Mouse (Mus musculus) midbrain, embryonic 13.5 days (tissue): Measurements from ENCODE around the gene Magi2. TPM values are rescaled to one million over a fixed set of nuclear protein-coding genes. Genes with fewer than 3 reads are reported as not detected.

Source experiments
- ATAC-seq: fragments of 200-750 bp; cut with Nextera tagmentation; 2 replicates; pipeline ENCODE4 v1.8.0; 2017; ENCODE audit warnings: mild to moderate bottlenecking, moderate TSS enrichment, moderate library complexity
- H3K27ac ChIP-seq: fragments of 300-500 bp; sonication (generic); 2 replicates; pipeline ENCODE4 v1.5.1; 2015; ENCODE audit warnings: inconsistent platforms, mild to moderate bottlenecking, moderate library complexity
- H3K27me3 ChIP-seq: fragments of 300-500 bp; sonication (generic); 2 replicates; pipeline ENCODE4 v1.6.1; 2015; ENCODE audit warnings: mild to moderate bottlenecking, inconsistent platforms
- H3K36me3 ChIP-seq: fragments of 300-500 bp; sonication (generic); 2 replicates; pipeline ENCODE4 v1.6.1; 2015; ENCODE audit warnings: mild to moderate bottlenecking, inconsistent platforms
- H3K4me1 ChIP-seq: fragments of 300-500 bp; sonication (generic); replicated peaks from 2 replicates; pipeline ENCODE4 v1.6.1; 2015; ENCODE audit warnings: inconsistent platforms
- H3K4me2 ChIP-seq: fragments of 300-500 bp; sonication (generic); replicated peaks from 2 replicates; pipeline ENCODE4 v1.6.1; 2015; ENCODE audit warnings: moderate library complexity, mild to moderate bottlenecking, inconsistent platforms
- H3K4me3 ChIP-seq: fragments of 300-500 bp; sonication (generic); replicated peaks from 2 replicates; pipeline ENCODE4 v1.5.1; 2015; ENCODE audit warnings: mild to moderate bottlenecking, inconsistent platforms
- H3K9ac ChIP-seq: fragments of 300-500 bp; sonication (generic); replicated peaks from 2 replicates; pipeline ENCODE4 v1.6.1; 2015; ENCODE audit warnings: mild to moderate bottlenecking, inconsistent platforms
- H3K9me3 ChIP-seq: fragments of 300-500 bp; sonication (generic); 2 replicates; pipeline ENCODE4 v1.6.1; 2016; ENCODE audit warnings: mild to moderate bottlenecking, inconsistent platforms
- WGBS: fragments of 180-500 bp; shearing (Covaris S2); methylation state at CpG from one replicate; pipeline ENCODE4 v1.1.7; 2015; 5-methylcytosine and 5-hydroxymethylcytosine counted together
- polyA plus RNA-seq: library from polyadenylated mRNA; unstranded; fragments of >200 nt; fragmentation: Nextera tagmentation; extraction: Ambion mirVana; gene quantifications from 2 replicates; pipeline ENCODE4 v1.2.1, GENCODE M21; 2015

Magi2 gene
- polyA plus RNA-seq, 1 experiment from 2014 or later = 28.0 TPM

- Histone ChIP-seq H3K4me3 (no peak overlapping the region), H3K27ac (no peak overlapping the region), H3K4me2 (no peak overlapping the region), H3K36me3 (no peaks in the 10 kb centered on the region), H3K9ac (no peak overlapping the region), H3K4me1 (peaks cover 9% of the 10 kb centered on the region; the same call in 1 of the 2 replicates), H3K9me3 (no peaks in the 10 kb centered on the region), H3K27me3 (no peaks in the 10 kb centered on the region)
- ATAC-seq = no peak
- 67% methylated on average over 3 of the region's 3 CpGs for WGBS
These were observed 877.7 kb downstream of the Magi2 start for GRCm38 (mm10) chr5:20104496-20104895.

- Histone ChIP-seq H3K27ac (no peak overlapping the region), H3K4me1 (0 out of 2 replicates have a peak, but pooled peaks cover 6% of the 10 kb centered on the region)
- no peak for ATAC-seq
These were observed 882.7 kb downstream of the Magi2 start for GRCm38 (mm10) chr5:20109496-20109895.

DNA sequence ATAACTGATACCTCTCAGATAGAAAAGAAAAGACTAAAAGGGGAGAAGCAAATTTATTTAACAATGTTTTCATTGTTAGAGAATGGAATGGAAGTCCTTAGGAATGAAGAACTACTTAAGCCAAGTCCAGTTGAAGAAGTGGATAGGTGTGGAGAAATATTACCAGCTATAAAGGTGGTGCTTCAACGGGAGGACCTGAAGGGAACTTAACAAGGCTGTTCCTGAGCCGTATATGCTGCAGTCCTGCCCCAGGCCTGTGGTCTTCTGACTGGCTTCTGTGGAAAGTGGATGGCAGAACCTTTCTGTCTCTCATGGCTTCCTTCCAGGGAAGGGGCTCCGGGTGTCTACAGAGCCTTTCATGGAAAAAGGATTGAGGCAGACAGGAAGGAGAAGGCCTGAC, 890.3 kb downstream of the Magi2 start:
- Histone ChIP-seq H3K27me3 (no peaks in the 10 kb centered on the region), H3K4me1 (no peaks in the 10 kb centered on the region), H3K4me2 (no peak overlapping the region), H3K4me3 (no peak overlapping the region), H3K9ac (no peak overlapping the region), H3K36me3 (no peaks in the 10 kb centered on the region), H3K9me3 (no peaks in the 10 kb centered on the region), H3K27ac (no peak overlapping the region)
- WGBS = 98% methylated on average over 3 of the region's 3 CpGs
- no peak for ATAC-seq

More at GRCm38 (mm10) chr5:20109496-20109895, 882.7 kb downstream of the Magi2 start:
- Histone ChIP-seq H3K9me3 (no peaks in the 10 kb centered on the region), H3K4me3 (no peak overlapping the region), H3K27me3 (no peaks in the 10 kb centered on the region), H3K9ac (no peak overlapping the region), H3K4me2 (no peak overlapping the region), H3K36me3 (no peaks in the 10 kb centered on the region)
- 91% methylated on average over 3 of the region's 3 CpGs for WGBS

- H3K4me3 ChIP-seq = no peak overlapping the region
- no peaks in the 10 kb centered on the region for H3K9me3 ChIP-seq
- no peak overlapping the region for H3K4me2 ChIP-seq
- no peaks in the 10 kb centered on the region for H3K36me3 ChIP-seq
- no peaks in the 10 kb centered on the region for H3K27me3 ChIP-seq
- H3K4me1 ChIP-seq = peaks cover 25% of the 10 kb centered on the region
- 63% methylated on average over 2 of the region's 2 CpGs for WGBS
- H3K27ac ChIP-seq = peak overlapping the region; percentile 11; the same call in 1 of the 2 replicates
- H3K9ac ChIP-seq = no peak overlapping the region
- no peak for ATAC-seq
These were observed 913.4 kb downstream of the Magi2 start for GRCm38 (mm10) chr5:20140235-20140634.

- no peaks in the 10 kb centered on the region for H3K36me3 ChIP-seq
- no peaks in the 10 kb centered on the region for H3K27me3 ChIP-seq
- peak overlapping the region; percentile 41; the same call in 1 of the 2 replicates for H3K27ac ChIP-seq
- no peak overlapping the region for H3K4me3 ChIP-seq
- no peaks in the 10 kb centered on the region for H3K9me3 ChIP-seq
- peak; percentile 84 for ATAC-seq
- WGBS = 23% methylated on average over 10 of the region's 10 CpGs
- no peak overlapping the region for H3K4me2 ChIP-seq
- H3K4me1 ChIP-seq = peaks cover 25% of the 10 kb centered on the region
- no peak overlapping the region for H3K9ac ChIP-seq
These were observed 914.0 kb downstream of the Magi2 start for GRCm38 (mm10) chr5:20140662-20141444.

DNA sequence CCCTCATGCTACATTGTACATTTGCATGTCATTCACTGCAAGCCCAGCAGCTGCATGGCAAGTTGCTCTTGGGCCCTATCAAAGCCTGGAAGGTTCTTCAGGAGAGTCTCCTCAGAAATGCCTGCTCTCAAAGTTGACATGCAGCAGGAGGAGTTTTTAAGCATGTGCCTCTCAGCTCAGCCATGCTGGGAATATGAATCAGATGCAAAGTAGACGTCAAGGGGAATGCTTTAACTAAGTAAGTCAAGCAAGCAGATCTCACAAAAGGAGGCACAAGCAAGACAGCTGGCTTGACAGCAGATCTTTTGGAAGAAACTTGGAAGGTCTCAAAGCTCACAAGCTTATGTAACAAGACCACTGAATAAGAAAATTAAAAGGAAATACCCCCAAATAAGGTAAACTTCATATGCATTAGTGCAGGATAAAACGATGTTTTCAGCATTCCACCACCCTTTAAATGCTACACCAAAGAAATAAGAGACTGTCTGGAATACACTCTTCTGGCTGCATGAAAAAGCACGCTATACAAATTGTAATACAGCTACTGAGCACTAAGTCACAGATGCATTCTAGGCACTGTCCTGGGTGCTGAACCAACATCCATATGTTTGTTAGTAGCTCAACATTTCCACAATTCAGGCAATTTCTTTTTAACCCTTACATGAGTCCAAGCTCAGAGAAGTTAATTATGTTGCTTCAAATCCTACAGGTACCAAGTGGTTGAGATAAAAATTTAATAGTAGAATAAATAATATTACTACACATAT, 926.7 kb downstream of the Magi2 start:
- H3K27me3 ChIP-seq = no peaks in the 10 kb centered on the region
- no peak overlapping the region for H3K27ac ChIP-seq
- H3K36me3 ChIP-seq = no peaks in the 10 kb centered on the region
- H3K4me1 ChIP-seq = peaks cover 11% of the 10 kb centered on the region
- H3K4me2 ChIP-seq = no peak overlapping the region
- no peaks in the 10 kb centered on the region for H3K9me3 ChIP-seq
- ATAC-seq = peak; percentile 60; the same call in 1 of the 2 replicates
- H3K9ac ChIP-seq = no peak overlapping the region
- WGBS = 27% methylated on average over 3 of the region's 3 CpGs
- H3K4me3 ChIP-seq = no peak overlapping the region

DNA sequence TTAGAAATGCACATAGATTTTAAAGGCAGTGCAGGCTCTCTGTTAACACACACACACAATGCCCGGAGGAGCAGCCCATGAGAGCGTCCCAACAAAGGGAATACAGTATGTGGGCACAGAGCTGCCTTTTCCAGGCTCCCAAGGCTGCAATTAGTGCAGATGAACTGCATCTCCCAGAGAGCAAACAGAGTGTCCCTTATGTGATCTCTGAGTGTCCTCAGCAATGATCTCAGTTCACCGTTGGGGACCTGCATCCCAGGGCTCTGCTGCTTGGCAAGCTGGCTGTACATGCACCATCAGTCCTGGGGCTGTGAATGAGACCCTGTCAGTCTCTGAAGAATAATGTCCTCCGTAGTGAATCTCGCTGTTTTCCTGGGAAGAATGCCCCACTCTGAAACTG, 969.9 kb downstream of the Magi2 start:
- Histone ChIP-seq H3K27me3 (no peaks in the 10 kb centered on the region), H3K9me3 (no peaks in the 10 kb centered on the region), H3K9ac (no peak overlapping the region; the same call in 1 of the 2 replicates), H3K27ac (peak overlapping the region; percentile 51; the same call in 1 of the 2 replicates), H3K4me3 (no peak overlapping the region), H3K36me3 (no peaks in the 10 kb centered on the region; the same call in 1 of the 2 replicates), H3K4me1 (peaks cover 6% of the 10 kb centered on the region), H3K4me2 (no peak overlapping the region)
- WGBS = 46% methylated on average over 5 of the region's 5 CpGs
- peak; percentile 68 for ATAC-seq

GRCm38 (mm10) chr5:20197395-20197794, 970.6 kb downstream of the Magi2 start:
- ATAC-seq = no peak
- Histone ChIP-seq H3K27ac (no peak overlapping the region), H3K4me1 (peaks cover 6% of the 10 kb centered on the region)

DNA sequence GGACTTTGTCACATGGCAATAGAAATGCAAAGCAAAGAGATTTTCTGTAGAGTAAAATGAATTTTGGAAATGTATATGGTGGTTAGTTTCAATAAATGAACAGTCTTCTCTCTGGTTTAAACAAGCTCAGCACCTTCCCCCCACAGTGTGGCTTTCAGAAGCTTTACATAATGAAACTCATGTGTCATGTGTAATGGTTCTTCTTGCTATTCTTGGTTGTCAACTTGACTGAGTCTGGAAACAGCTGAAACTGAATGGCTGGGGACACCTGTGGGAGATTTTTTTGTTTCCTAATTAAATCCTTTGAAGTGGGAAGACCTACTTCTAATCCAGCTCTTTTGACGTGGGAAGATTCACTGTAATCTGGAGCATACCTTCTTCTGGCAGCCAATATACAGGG, 974.5 kb downstream of the Magi2 start:
- no peak overlapping the region for H3K4me3 ChIP-seq
- H3K27ac ChIP-seq = no peak overlapping the region
- no peak overlapping the region for H3K4me2 ChIP-seq
- no peaks in the 10 kb centered on the region for H3K27me3 ChIP-seq
- H3K9ac ChIP-seq = no peak overlapping the region
- WGBS = 65% methylated on average over 1 of the region's 1 CpGs
- H3K36me3 ChIP-seq = no peaks in the 10 kb centered on the region
- H3K9me3 ChIP-seq = no peaks in the 10 kb centered on the region
- H3K4me1 ChIP-seq = peaks cover 6% of the 10 kb centered on the region
- no peak for ATAC-seq

More at GRCm38 (mm10) chr5:20197395-20197794, 970.6 kb downstream of the Magi2 start:
- Histone ChIP-seq H3K9me3 (no peaks in the 10 kb centered on the region), H3K36me3 (no peaks in the 10 kb centered on the region; the same call in 1 of the 2 replicates), H3K27me3 (no peaks in the 10 kb centered on the region), H3K4me2 (no peak overlapping the region), H3K4me3 (no peak overlapping the region), H3K9ac (no peak overlapping the region)
- WGBS = 91% methylated on average over 9 of the region's 9 CpGs

DNA sequence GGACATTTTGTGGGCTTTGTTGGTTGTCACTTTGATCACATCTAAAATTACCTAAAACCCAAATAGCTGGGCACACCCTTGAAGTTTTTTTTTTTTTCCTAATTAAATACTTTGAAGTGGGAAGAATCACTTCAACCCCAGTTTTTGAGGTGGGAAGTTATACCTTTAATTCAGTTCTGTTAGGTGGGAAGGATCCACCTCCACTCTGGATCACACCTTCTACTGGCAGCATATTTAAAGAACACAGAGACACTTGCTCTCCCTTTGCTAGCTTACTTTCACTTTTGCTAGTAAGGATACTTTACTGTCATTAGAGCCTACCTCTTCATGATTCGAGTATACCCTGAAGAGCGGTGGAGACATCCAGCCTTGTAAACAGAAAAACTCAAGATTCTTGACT, 981.3 kb downstream of the Magi2 start:
- no peak for ATAC-seq
- H3K4me3 ChIP-seq = no peak overlapping the region
- no peaks in the 10 kb centered on the region for H3K4me1 ChIP-seq
- no peaks in the 10 kb centered on the region for H3K36me3 ChIP-seq
- no peaks in the 10 kb centered on the region for H3K9me3 ChIP-seq
- no peaks in the 10 kb centered on the region for H3K27me3 ChIP-seq
- H3K4me2 ChIP-seq = no peak overlapping the region
- no peak overlapping the region for H3K27ac ChIP-seq
- 90% methylated on average over 2 of the region's 2 CpGs for WGBS
- H3K9ac ChIP-seq = no peak overlapping the region

DNA sequence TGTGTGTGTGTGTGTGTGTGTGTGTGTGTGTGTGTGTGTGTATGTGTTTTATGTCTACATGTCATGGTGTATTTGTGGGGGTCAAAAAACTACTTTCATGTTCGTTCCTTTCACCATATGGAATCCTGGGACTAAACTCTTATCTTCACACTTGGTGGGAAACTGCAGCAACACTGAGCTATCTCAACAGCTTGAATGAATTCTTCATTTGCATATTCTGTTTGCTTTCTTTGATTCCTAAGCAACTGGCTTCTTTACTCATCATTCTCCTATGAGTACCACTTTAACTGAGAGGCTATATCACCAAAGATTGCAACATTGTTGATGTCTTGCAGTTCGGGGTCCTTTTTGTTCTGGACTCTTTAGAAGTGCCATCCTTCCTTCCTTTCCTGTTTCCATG, 986.5 kb downstream of the Magi2 start:
- Histone ChIP-seq H3K4me3 (no peak overlapping the region), H3K27ac (no peak overlapping the region), H3K36me3 (peaks cover 3% of the 10 kb centered on the region; the same call in 1 of the 2 replicates), H3K4me2 (no peak overlapping the region), H3K9ac (no peak overlapping the region), H3K9me3 (no peaks in the 10 kb centered on the region), H3K27me3 (no peaks in the 10 kb centered on the region), H3K4me1 (no peaks in the 10 kb centered on the region)
- no peak for ATAC-seq
- WGBS = 70% methylated on average over 2 of the region's 2 CpGs
